Mouse (Mus musculus) neutrophil, adult 5-6 weeks (primary cell): Measurements from ENCODE around the gene Pltp. TPM values are rescaled to one million over a fixed set of nuclear protein-coding genes. Genes with fewer than 3 reads are reported as not detected.
"Not testable (repeated sequence)": the region's sequence is repeated elsewhere in the genome, so short reads cannot be mapped to it uniquely, and the experiment has no call there.

Experiments
- ATAC-seq: fragments of 151-379, 151-347 bp; 2 replicates; pipeline ENCODE4 v1.8.0; 2017; ENCODE audit warnings: mild to moderate bottlenecking, moderate TSS enrichment; ENCODE audit not compliant: insufficient number of reproducible peaks, poor library complexity, low FRiP score, severe bottlenecking; ENCODE audit errors: extremely low read depth
- total RNA-seq: library from RNA; stranded (forward); fragments of 200-1000 nt; gene quantifications from 2 replicates; pipeline ENCODE4 v1.2.3, GENCODE M21; 2017

Pltp gene
- total RNA-seq, 1 experiment from 2014 or later = 11.2 TPM

DNA sequence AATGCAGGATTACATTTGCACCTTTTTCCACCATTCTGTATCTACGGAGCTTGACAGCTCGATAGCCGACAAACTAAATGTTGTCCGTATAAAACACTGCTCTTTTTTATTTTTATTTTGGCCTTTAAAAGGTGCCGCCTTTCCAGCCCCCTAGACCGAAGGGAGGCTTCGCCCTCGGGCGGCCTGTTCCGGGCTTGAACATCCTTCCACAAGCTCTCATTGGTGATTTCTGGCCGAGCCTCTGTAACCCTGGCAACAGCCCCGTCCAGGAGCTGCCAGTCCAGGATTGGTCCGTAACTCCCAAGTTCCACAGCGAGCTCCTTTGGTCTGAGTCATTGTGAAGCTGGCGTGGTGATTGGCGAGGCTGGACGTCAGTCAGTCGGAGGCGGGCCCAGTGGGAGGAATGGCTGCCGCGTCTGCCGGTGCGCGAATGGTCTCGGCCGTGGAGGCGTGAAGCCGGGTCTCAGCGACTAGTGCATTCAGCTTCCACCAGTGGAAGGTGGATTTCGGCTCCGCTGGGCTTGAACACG lies 34.8 kb downstream of the Pltp start, which contains the start of gene Zswim1:
Gene Zswim1, plus strand, starts transcription at position 51 of the 530 bp plus-strand sequence.
- peak; percentile 98 for ATAC-seq

DNA sequence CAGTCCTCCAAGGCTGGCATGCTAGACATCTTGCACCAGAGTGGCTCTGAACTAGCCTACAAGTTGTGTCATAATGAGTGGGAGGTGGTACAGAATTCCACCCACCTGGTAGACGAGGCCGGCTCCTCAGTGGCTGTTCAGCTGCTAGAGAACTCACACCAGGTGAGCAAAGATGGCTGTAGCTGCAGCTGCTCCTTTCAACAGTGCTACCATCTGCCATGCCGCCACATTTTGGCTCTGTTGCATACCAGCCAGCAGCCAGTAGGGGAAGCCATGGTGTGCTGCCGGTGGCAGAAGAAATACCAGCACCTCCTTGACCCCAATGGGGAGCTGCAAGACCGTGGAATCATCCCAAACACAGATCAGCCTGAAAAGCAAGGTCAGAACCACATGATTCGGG lies 36.5 kb downstream of the Pltp start:
- ATAC-seq = no peak

DNA sequence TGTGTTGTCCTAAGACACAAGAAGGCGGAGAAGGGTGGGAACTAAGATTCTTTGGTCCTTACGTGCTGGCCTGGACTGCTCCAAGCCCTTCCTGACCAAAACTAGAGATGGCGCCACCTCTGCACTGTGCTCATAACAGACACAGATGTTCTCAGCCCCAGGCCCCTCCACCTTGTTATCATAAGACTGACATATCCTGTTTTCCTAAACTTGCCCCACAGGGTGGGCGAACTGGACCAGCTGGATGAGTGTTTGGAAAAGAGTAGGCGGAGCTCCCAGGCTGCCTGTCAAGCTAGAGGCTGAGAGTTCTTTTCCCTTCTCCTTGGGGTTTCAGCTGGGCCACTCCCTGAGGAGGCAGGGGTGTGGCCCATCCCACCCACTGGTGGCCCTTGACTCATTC lies 39.8 kb downstream of the Pltp start:
- ATAC-seq = no peak

- ATAC-seq = no peak
Measured at GRCm38 (mm10) chr2:164817206-164817605, 40.3 kb downstream of the Pltp start.

DNA sequence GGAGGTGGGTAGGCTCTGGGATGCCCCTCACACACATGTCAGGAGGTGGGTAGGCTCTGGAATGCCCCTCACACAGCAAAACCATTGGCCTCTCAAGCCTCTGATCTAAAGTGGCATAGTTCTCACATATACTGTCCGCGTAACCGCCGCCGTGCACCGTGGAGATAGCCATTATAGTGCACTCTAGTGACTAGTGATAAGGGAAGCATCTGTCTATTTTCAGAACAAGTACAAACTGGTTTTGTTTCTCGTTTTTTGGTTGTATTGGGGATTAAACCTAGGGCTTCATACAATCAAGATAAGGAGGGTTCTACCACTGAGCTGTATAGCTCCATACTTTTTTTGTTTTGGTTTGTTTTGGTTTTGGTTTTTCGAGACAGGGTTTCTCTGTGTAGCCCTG lies 41.7 kb downstream of the Pltp start:
- no peak for ATAC-seq

DNA sequence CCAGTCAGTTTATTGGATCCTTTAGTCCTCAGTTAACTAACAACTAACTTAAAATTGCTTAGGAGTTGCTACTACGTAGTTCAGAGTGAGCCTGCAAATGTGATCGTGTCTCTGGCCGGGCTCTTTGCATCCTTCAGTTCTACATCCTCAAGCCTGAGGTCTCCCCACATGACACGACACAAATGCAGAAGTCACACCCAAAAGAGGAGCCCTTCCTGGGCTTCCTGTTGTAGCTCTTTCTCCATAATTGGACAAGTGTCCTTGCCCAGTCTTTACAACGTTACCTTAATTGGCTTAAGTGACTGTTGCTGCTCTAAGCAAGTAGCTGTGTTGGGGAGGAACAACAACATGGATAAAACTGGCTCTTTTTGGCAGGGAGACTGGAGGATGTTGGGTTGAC lies 42.2 kb downstream of the Pltp start:
- no peak for ATAC-seq

DNA sequence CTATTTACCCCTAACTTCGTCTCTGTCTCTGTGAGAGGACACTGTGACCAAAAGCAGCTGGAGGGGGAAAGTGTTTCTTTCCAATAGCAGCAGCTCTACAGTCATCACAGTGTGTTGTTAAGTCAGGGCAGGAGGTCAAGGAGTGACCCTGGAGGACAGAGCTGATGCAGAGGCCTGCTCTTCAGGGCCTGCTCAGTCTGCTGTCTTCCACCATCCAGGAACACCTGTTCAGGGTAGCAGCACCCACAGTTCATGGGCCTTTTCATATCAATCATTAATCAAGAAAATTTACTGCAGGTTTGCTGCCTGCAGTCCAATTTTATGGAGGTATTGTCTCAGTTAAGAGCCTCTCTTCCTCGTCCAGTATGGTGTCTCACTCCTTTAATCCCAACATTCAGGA lies 44.0 kb downstream of the Pltp start:
- no peak for ATAC-seq

DNA sequence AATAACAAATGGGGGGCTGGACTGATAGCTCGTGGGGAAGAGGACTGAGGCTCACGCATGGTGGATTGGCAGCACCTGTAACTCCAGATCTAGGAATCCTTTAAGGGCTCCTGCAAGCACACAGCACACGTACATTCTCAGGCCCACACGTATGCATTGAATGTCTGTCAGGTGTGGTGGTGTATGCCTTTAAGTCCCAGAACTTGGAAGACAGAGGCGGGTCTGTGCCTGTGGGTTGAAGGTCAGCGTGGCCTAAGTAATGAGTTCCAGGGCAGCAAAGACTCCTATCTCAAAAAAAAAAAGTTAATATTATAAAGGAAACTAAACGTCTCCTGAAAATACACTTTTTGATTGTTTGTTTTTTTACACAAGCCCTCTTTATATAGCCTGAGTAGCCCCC lies 50.9 kb downstream of the Pltp start:
- ATAC-seq = no peak

DNA sequence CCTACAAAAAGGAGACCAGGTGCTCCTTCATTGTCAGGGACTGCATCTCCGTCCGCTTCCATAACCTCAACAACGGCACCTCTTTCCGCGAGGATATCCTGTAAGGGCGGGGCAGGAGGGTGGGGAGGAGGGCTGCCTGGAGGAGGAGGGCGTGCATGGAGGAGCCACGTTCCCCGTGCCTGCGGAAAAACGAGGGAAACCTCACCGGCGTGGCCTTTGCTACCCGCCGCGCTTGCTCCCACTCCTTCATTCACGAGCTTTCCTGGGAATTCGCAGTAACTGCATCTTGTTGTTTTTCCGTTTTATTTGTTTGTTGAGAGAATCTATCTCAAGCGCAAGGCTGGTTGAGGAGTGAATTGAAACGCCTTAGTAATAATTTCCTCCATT lies 52.2 kb downstream of the Pltp start:
- ATAC-seq = no peak

DNA sequence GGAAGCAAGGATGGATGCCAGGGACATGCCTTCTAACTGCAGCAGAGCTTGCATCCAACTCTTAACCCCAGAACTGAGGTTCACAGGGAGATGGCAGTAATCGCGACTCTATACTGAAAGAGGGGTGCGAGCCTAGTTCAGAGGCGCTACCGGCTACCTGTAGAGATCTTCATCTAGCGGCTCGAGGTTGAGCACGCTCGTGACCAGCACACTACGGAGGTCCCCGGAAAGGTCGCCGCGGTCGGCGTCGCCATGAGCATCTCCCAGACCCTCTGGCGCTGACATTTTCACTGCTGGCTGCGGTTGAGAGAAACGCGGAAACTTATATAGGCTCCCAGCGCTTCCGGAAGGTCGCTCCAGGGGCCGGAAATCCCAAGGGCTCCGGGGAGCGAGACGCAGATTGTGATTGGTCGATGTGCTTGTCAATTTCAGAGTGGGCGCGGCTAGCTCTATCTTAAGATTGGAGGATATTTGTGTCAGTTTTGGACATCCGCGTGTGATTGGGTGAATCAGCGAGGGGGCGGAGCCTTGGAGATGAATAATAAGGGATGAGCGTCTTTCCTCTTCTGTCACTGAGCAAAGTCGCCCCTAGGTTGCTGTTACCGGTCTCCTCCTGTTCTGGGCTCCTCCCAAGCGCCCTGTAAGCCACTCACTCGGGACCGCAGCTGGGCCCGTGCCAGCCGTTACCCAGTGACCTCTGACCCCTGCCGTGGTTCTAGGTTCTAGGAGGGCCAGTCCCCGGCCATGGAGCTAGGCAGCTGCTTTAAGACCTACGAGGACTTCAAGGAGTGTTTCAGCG lies 52.8 kb downstream of the Pltp start, which contains the start of the genes Acot8 and Zswim3:
Gene Acot8, minus strand, starts transcription at position 350 of the 799 bp plus-strand sequence.
Gene Zswim3, plus strand, starts transcription at position 566 of the 799 bp plus-strand sequence.
- peak; percentile 96 for ATAC-seq

GRCm38 (mm10) chr2:164803921-164804313 lies 53.6 kb downstream of the Pltp start:
- ATAC-seq = no peak

GRCm38 (mm10) chr2:164803201-164803920 lies 54.1 kb downstream of the Pltp start:
- no peak for ATAC-seq

GRCm38 (mm10) chr2:164800252-164801004 lies 57.1 kb downstream of the Pltp start:
- ATAC-seq = no peak

DNA sequence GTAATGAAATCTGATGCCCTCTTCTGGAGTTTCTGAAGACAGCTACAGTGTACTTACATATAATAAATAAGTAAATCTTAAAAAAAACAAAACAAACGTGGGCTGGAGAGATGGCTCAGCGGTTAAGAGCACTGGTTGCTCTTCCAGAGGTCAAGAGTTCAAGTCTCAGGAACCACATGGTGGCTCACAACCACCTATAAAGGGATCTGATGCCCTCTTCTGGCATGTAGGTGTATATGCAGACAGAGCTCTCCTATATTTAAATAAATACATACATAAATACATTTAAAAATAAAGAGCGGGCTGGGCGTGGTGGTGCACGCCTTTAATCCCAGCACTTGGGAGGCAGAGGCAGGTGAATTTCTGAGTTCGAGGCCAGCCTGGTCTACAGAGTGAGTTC lies 59.0 kb downstream of the Pltp start:
- ATAC-seq = not testable (repeated sequence)

GRCm38 (mm10) chr2:164795868-164796267 lies 61.6 kb downstream of the Pltp start:
- no peak for ATAC-seq

- peak; percentile 80 for ATAC-seq
Measured at GRCm38 (mm10) chr2:164794293-164794692, 63.2 kb downstream of the Pltp start.

DNA sequence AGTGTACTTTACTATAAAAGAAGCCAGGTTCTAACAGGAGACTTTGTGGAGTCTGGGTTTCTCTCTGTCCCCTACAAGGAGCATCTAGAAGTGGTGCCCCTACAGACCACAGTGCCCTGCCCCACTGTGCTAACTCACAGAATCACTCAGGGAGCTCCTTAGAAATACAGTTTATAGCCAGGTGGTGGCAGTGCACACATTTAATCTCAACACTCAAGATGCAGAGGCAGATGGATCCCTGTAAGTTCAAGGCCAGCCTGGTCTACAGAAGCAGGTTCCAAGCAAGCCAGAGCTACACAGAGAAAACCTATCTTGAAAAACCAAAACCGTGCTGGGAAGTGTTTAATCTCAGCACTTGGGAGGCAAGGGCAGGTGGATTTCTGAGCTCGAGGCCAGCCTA lies 63.7 kb downstream of the Pltp start:
- ATAC-seq = no peak

GRCm38 (mm10) chr2:164793236-164793635 lies 64.3 kb downstream of the Pltp start:
- ATAC-seq = peak; percentile 51; the same call in 1 of the 2 replicates
